Mouse (Mus musculus) cerebellum, adult 11 months (tissue): ENCODE results near the gene Tex38.

Experiments used
- DNase-seq: peaks from one replicate; pipeline ENCODE4 v3.0.0; 2022

The Tex38 gene

DNA sequence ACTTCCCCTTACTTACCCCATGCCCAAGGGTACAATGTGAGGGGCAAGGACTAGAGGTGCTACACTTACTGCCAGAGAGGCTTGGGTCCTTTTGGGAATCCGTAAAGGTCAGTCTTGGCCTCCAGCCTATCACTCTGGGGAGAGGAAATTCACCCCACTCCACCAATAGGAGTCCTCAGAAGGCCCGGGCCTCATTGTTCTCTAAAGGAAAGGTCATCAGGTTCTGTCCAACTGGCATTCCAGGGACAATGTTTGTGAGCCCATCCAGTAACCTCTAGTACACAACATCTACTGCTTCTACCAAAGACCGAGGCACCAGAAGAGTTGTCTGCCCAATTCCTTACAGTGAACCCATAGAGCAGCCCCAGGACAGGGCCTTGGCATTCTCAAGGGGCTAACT lies at the start of gene Tex38:
TSS of gene Tex38 (minus strand) at position 101 of the 400 bp plus-strand sequence.
- no peak for DNase-seq

DNA sequence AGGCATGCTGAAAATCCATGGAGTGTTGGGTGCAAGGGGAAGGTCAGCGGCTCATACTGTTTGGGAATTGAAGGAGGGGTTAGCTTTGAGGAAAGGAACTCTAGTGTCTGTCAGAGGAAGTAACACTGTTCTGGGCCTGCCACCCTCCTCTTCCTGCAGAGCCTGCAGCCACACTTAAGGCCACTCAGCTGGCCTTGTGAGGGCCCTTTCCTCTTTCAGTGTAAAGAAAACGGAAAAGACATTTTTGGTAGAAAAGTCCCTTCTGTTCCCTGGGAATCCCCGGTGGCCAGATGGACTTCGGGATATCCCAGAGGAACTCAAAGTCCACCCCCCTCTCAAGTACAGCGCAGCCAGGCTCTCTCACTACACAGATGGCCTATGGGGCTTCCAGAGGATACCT lies 49.7 kb upstream of the Tex38 start:
- no peak for DNase-seq

DNA sequence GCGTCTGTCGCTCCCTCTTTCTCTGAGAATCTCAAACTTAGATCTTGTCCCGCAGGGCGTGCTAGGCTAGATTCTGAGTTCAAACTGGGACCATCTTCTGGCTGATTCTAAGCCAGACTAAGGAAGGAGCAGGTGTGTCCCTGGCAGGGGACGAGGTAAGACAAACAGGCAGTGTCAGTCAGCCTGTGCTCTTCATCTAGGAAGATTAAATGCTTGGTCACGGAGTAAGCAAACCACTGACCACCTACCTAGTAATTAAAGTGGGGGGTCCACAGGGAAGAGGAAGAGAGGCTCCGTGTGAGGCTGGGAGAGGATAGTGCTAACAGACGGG lies 47.7 kb upstream of the Tex38 start:
- DNase-seq, result no peak

DNA sequence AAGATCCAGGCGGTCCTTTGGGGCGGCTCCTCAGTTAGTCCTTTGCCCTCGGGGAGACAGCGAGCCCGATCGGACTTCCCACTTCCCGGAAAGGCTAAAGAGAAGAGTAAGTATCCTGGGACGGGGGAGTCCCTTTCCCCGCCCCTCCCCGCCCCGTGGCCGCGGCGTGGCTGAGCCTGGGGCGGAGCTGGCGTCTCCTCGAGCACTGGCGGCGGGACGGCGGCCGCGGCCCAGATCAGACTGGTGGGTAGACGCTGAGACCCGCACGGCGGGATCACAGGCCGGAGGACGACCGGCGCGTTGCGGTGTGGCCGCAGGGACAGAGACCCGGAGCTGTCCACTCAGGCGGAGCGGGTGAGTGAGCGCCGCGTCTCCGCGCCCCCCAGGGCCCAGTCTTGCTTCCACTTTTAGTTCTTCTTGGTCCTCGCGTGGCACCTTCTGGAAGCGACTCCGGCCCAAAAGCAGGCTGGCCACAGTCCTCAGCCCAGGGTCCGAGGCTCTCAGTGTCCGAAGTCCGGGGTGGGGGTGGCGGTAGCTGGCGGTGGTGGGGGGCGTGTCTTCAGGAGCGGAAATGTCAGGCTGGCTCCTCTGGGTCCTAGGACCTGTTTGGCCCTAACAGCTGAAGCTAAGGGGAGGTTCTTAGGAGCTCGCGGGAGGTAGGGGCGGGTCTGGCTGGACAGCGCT lies 47.2 kb upstream of the Tex38 start, which contains the start of gene Mob3c:
TSS of gene Mob3c (plus strand) at position 205 of the 684 bp plus-strand sequence.
- DNase-seq, result peak; percentile 53

DNA sequence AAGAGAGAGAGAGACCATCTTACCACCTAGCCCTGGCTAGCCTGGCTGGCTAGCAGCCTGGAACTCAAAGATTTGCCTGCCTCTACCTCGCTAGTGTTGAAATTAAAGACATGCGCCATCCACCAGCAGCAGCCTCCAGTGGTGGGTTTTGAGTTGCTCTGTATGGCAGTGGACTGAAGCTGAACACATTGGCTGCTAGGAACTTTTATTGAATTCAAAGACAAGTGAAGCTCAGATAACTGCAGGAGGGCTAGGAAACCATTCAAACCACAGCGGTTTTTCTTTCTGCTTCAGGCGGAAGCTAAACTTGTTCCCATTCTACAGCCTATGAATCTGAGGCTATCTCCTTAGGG lies 46.7 kb upstream of the Tex38 start:
- DNase-seq, result no peak

DNA sequence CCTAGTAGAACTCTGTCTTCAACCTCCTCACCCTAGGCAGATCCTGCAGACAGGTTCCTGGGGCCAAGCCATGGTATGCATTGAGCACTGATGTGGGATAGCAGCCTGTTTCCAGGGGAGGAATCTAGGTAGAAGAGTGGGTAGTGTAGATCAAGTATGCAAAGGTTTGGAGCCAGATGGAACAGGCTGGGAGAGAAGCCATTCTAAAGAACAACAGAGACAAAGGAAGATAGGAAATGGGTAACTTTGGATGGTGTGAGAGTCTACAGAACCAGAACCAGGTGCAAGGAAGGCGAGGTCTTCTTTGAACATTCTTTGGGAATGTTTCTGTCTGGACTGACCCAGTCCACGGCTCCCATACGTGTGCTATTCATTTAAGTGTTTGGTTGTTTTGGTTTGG lies 46.2 kb upstream of the Tex38 start:
- no peak for DNase-seq

DNA sequence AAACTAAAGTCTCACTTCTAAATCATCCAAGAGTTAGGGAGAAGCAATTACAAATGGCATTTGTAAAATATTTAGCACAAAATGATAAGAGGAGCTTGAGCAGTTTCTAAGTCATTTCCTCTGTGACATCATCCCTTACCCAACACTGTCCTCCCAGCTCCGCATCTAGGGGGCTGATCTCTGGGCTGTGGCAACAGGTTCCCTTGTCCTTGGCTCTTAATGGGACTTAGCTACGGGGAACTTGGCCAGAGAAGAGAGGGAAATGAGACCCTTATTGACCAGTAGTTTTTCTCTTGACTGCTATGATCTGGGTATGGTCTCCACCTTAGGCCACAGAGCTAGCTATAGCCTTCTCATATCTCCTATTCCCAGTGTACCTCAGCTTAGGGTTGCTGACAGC lies 44.5 kb upstream of the Tex38 start:
- no peak for DNase-seq

DNA sequence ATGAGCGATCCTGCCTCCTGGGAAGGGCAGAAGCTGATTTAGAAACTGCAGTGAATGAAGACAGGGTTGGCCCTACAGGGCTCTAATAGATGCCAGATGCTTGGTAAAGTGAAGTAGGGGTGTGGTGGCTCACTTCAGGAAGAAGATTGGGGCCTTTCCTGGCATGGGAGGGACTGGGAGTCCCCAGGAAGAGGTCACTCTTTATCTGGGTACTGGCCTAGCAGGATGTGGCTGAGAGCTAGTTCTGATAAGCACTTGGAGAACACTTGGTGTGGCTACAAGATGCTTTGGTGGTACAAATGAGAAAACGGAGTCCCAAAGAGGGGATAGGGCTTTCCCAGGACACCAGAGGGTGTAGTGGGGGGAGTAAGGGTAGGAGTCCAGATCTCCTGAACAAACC lies 43.4 kb upstream of the Tex38 start:
- no peak for DNase-seq

DNA sequence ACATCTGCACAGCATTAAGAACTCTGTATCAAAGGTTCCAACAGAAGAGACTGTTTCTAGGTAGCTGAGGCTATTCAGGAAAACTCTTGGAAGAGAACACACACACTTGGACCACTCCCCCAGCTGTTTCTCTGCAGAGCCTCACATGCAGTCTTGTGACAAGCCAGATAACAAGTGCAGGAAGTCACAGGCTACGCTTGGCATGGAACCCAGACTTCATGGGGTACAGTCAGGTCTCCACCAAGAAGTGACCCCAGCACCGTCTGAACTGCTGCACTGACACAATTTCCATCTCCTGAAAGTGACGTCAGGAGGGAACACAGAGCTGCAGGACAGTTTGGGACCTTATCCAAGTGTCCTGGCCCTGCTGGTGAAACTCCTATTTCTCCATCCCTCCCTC lies 41.1 kb upstream of the Tex38 start:
- no peak for DNase-seq

DNA sequence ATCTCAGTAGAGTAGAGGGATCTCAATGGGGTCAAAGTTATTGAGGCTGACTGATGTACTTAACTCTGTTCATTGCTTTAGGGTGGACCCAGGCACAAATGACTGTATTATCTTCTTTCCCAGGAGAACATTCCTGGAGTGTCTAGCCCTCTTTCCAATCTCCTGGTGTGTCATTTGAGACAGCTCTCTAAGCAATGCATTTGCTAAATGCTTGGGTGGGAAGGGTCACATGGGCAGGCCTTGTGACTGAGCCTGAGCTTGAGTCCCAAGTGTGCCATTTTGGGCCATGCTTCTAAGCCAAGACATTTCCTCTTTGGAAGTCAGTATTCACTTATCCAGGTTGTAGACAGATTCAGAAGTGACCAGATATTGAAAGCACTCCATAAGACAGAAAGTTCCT lies 40.6 kb upstream of the Tex38 start:
- DNase-seq, result no peak

DNA sequence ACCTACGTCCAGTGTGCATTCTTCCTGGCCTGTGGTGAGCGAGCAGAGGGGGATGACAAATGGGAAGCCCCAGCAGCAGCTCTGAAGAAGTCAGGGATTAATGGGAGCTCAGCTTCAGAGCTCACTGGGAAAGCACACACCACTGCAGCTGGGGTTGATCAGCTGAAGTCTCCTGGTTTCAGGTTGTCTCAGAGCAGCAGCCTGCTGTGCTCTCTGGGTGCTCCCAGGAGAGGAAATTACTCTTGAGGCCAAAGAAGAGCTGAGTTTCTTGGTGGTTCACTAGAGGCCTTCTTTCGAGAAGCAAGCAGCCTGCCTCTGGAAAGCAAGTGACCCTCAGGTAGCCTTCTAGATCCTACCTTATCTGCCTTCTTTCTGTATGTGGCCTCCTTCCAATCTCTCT lies 40.1 kb upstream of the Tex38 start:
- no peak for DNase-seq

DNA sequence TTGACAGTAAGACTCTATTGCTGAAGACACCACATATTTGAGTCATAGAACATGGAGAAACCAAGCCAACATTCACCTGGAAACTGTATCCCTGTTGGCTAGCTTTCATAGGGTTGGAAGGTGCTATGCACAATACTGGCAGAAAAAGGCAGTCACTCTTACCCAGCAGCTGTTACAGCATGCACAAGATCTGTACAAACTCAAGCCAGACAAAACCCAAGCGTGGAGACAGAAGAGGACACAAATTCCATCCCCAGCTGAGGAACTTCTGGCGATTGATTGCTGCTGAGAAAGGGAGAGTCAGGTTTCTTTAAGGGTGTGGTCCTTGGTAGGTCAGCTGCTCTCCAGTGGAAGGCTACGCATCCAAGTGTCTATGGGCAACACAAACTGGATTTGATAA lies 39.4 kb upstream of the Tex38 start:
- no peak for DNase-seq

DNA sequence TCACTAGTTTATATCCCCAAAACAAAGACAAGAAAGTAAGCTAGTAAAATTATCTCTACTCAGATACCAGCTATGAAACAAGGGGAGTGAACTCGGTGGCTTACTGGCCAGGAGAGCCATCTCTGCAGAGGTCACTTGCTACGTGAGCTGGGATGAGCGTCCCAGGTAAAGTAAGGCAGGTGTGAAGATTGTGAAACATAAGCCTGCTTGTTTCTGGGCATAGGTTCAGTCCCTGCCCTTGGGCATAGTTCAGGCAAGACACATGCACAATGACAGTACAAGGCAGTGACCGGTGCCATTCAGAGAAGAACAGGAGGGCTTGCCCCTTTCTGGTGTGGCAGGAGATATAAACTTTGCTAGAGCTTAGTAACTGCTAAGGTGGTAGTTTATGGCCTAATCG lies 34.8 kb upstream of the Tex38 start:
- DNase-seq, result no peak

DNA sequence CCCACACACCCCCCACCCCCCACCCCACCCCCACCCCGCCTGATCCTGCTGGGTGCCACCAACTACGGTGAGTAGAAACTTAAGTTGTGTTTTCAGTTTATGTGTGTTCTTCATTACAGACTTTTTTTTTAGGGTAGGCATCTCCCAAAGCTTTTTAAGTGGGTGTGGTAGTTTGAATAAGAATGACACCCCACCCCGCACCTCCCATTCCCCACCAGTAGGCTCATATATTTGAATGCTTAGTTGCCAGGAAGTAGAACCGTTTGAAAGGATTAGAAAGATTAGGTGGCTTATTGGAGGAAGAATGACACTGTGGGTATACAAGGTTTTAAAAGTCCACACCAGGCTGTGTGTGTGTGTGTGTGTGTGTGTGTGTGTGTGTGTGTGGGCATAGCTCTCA lies 31.5 kb upstream of the Tex38 start:
- DNase-seq, result no peak

DNA sequence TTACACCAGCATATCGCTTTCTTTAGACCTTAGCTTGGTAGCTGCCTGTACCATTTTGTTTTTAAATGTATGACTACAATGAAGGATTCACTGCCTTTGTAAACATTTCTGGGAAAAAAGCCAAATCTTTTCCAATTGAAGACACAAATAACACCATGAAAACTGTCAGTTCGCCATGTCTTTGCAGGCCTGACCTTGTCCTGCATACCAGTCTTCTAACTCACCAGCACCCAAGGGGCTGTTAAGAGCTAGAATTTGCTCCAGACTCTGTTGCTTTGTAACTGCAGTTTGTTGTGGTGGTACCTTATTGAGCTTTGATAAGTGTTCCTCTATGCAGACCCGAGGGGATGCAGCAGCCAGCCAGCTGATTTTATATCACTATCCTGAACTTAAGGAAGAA lies 19.2 kb upstream of the Tex38 start:
- DNase-seq, result no peak

DNA sequence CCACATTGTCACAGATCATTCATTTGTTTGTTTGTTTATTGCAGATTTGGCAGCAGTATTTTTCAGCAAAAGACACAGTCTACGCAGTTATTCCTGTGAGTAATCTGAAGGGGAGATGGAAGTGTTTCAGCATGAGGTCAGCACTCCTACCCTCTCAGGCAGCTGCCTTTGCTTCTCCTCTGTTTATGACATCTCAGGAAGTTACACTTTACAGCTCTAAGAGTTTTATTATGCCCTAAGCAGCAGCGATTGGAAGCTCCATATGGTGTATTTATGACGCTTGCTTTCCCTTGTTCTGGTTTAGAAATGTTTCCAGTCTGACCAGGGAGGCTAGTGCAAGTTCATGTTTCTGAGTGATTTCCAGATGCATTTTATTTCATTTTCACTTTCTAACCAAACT lies 14.5 kb upstream of the Tex38 start:
- DNase-seq, result no peak

DNA sequence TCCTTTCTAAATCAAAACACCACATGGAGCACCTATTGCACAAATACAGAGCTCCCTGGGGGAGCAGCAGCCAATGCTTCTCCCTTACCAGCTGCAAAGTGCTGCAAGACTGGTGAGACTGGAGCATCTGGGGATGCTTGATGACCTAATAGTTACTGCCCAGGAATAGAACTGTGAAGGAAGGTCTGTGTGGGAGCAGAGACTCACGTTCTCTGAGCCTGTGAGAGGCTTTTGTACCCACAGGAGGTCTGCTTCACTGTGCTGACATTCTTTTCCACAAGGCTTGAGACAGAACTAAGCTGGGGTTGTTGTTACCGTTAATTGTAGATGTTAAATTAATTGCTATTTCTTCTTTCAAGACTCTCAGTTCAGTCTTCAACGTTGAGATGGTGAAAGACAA lies 10.0 kb upstream of the Tex38 start:
- no peak for DNase-seq

DNA sequence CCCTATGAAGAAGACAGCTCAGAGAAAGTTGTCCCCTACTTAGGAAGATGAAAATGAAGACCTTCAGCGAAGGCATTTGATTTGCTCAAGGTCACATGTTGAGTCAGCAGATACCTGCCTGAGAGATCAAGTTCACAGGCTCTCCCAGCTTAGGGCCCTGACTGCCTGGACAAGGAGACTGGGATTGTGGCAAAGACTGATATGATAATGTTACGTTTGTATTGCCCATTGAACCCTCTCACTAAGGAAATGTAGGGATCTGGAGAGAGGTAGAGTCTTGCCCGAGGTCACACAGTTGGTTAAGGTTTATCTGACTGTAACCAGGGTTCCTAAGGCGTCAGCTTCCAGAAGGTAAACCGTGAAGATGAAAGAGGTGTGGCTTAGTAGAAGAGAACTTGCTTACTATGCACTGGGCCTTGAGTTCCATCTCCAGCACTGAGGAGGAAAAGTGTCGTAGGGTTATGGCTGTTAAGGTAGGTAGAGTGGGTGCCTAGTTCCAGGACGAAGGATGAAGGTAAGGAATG lies 4.8 kb upstream of the Tex38 start:
- DNase-seq, result no peak

DNA sequence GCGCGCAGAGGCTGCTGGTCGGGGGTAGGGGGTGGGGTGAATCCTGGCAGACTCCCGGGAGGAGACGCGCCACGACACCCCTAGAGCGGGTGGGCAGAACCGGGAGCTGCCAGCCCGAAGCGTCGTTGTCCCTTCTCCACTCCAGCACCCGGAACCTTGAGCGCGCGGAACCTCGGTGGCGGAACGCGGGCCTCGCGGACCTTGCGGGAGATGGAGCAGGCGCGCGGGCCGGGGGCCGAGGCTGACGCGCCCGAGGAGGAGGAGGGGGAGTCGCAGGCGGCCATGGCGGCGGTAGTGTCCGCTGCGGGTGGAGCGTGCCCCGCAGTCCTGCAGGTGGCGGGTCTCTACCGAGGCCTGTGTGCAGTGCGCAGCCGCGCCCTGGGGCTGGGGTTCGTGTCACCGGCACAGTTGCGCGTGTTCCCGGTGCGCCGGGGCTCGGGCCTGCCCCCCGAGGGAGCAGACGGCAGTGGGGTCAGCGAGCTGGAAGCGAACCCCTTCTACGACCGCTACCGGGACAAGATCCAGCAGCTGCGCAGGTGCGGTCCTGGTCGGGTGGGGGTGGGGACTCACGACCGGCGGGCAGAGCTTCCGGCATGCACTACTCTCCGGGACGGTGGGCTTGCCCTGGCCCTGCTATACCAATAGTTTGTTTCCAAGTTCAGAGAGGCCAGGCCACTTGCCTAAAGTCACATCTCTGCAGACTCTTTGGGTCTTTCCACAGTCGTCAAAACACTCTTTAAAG lies 4.1 kb upstream of the Tex38 start, which contains the start of gene Atpaf1:
TSS of gene Atpaf1 (plus strand) at position 44 of the 742 bp plus-strand sequence.
- peak; percentile 72 for DNase-seq

DNA sequence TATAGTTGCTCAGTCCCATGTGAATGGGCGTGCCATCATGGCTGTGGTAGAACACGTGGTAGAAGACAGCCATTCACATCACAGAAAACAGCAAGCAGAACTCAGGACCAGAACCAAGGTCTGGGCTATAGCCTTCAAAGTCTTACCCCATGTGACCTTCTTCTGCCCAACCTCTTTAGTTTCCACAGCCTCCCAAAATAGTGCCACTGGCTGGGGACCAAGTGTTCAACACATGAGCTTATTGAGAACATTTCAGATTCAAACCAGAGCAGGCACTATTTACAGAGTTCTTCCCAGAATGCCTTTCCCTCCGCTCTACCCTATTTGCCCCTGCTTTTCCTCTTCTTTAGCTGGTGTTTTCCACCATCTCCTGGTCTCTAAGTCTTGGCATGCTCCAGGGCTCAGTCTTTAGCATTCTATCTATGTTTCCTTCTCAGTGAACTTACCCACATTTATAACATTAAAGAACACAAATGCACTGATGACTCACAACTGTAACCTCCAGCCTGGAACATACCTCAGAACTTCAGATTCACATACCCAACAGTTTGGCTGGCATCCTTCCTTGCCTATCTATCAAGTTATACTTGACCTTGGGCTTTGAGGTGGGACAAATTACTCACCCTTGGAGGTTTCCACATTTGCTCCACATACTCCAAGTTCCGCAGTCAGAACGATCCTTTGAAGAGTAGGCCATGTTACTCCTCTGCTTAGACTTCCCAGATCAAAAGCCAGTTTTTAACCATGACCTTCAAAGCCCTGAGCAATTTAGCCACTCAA lies 1.4 kb upstream of the Tex38 start:
- DNase-seq, result no peak

DNA sequence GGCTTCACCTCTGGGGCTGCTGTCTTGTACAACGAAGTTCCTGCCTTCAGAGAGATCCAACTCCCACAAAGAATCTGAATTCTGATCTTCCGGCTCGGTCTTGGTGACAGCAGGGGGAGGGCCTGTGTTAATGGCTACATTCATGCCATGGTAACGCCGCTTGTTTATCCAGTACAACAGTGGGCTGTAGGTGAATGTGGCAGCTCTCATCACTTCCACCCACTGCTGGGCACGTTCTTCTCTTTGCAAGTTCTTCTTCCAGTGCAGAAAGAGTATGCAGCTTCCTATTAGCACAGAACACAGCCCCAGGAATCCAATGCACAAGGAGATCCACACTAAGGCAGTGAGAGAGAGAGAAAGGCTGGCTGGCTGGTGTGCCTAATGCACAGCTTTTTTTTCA lies 549 bp downstream of the Tex38 start:
- no peak for DNase-seq

DNA sequence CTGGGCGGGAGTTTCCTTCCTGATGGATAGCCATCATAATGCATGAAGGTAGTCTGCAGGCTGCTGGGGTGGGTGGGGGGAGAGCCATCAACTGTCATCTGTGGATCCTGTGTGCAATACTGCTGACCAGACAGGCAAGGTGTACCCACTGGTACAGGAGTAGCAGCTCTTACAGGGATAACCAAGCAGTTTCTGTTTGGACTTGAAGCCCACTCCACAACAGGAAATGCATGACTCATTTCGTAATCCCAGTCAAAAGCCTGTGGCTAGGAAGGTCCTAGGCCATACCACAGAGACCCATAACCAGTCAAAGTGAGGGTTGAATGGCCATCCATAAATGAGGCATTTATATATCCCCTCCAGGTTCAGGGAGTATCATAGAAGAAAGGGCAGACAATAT lies 3.2 kb downstream of the Tex38 start:
- DNase-seq, result no peak

DNA sequence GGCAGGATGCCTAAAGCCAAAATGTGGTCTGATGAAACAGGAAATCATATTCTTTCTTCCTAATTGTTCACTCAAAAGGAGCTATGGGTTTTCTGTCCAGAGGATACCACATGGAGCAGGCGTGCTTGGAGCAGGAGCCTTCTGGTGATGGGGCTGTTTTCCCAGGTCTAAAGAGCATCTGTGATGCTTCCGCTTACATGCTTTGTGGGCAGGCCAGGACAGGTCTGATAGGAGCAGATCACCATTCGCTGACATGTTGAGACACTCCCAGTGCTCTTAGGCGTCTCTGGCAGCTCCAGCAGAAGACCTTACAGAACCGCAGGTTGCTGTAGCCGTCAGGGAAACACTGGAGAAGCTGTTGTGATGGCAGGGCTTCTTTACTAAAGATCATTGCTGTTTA lies 5.8 kb downstream of the Tex38 start:
- no peak for DNase-seq
